Mouse (Mus musculus): ENCODE data around the gene Abca8a.

Gene Abca8a

DNA sequence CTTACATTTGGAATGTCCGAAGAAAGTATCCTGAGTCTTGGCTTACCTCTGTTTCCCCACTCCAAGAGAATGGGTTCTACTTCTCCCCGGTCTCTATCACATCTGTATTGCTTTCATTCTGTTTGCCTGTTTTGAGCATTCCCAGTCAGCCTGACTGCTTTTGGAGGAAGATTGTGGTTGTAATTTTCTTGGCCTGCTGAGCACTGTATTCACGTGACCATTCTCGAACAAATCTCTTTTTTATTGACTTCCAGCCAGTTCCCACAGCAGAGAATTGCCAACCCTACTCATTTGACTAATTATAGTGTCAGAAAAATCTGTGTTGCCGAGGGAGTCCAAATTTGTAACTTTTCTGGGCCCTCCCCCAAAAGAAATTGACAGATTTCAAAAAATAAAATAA, at the start of gene Abca8a:
Gene Abca8a (minus strand): TSS at position 121 of the 400 bp plus-strand sequence.
- DNase-seq (ENCODE audit: low read depth) = peak; percentile 68

DNA sequence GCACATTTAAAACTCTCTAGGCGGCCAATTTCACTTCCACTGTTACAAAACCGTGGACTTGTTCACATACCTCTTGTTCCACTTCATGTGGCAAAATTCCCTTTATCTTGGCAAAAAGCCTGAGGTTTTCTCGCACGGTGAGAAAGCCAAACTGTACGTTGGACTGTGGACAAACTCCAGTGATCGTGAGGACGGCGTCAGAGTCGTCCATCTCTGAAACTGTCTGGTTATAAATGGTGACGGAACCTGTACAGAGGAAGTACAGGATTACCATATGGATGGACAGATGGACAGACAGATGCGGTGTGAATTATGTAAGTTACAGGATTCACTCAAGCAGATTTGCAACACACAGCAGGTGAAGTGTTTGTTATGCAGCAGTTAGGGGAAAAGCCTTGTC, 49.6 kb upstream of the Abca8a start:
- no peak for DNase-seq (ENCODE audit: low read depth)

DNA sequence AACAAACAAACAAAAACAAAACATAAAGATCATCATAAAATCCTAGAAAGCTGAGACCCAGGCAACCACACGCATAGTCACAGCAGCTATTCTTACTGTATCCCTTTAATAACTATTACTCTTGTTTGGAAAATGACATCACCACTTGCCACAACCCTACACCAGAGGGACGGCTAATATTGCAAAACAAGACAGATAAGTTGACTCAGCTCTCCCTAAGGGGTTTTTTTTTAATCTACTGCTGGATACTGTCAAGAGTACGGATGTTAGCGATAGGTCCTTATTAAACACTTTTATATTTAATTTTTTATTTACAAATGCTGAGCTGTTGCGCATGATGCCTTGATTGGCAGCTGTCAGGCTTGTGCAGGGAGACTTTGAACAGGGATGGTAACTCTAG, 35.0 kb upstream of the Abca8a start:
- no peak for DNase-seq (ENCODE audit: low read depth)

DNA sequence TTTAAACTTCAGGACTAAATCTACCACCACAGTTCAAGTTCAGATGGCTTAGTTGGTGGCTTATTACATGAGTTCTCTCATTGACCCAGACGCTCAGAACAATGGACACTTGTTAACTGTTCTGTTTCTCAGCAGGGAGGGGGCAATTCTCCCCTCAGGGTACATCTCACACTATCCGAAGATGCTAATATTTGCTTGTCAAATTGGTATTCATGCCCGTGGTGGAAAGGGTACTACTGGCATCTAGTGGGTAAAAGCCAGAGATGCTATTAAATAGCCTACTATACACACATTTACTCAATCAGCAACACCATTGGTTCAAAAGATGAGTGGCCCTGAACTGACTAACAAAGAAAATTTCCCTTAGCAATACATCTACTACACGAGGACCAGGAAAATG, 15.4 kb upstream of the Abca8a start:
- no peak for DNase-seq (ENCODE audit: low read depth)

DNA sequence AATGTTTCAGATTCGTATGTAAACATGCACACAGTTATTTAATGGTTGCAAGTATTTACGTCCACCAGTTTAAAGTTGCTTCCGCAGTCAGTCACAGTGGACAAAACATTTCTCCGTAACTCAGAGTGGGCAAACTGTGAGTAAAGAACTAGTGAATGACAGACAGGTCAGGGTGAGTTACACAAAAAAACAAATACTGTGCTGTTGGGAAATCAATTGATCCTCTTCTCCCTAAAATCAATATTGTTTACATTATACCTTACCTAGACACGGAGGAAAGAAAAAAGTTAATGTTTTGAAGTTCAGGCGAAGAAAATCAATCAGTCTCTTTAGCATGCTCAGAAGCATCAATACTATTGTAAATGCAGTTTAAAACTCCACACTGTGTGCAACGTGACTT, 5.7 kb upstream of the Abca8a start:
- no peak for DNase-seq (ENCODE audit: low read depth)

DNA sequence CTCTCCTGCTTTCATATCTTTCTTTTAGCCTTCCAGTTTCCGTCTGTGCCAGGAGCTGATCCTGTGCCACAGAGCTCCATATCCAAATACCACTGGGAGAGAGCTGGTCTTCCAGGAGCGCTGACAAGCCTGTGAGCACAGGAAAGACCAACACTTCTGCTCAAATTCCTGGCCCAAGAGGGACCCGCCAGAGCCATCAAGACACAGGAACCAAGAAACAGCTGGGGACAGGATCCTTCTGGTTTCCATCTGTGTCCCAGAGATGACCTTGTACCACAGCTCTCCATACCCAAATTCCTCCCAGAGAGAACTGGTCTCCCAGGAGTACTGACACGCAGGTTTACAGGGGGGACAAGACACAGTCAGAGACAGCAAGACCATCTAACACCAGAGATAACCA, 3.1 kb upstream of the Abca8a start:
- DNase-seq (ENCODE audit: low read depth) = no peak

DNA sequence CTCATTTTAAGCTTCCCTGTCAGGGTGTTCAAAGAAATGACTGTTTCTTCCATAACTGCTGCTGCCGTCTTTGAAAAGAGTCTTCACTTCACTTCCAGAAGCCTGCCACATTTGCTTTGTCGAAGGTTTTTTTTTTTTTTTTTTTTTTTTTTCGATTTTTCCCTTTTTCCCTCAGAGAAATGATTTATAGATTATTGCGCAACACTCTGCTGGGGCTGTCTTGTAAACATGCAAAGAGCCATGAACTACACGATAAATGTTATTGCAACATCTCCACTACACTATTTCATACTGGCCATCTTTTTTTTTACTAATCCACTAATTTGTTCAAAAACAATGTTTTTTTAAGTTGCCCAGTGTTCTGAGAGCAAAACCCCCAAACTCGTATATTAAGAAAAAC, 1.7 kb upstream of the Abca8a start:
- DNase-seq (ENCODE audit: low read depth) = no peak

DNA sequence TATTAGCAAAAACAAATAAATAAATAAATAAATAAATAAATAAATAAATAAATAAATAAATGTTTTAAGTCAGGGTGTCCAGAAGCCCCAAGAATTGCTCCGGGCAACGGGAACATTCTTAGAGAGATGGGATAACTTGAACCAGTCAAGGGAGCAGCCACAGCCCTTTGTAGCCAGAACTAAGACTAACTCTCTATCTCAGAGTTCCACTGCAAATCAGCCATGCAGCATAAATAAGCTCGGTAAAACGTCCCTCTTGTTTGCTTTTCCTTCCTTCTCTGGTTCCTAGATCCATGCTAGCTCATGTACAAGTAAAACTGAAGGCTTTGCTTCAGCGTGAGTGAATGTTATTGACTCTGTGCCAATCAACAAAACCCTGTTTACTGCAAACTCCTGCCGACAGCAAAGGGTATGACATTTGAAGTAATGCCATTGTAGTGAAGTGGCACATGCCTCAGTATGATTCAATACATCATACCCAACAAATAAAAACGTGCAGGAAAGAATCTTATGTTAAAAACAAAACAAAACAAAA, 865 bp downstream of the Abca8a start:
- no peak for DNase-seq (ENCODE audit: low read depth)

DNA sequence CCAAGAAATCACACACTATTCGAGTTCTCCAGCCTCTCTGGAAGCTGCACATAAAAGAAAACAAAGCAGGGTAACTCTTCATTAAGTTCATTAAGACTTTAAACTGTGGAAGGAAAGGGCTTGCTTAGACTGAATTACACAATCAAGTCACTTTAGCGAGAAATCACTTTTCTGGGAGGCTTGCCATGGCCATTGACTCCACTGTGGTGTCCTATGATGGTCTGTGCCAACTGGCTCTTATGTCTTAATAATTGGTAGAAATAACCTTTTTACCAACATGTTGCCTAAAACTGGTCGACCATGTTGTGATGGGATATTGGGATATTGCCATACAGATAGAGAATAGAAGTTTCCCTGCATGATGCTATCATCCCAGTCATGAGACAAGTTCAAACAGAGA, 1.5 kb downstream of the Abca8a start:
- DNase-seq (ENCODE audit: low read depth) = no peak

DNA sequence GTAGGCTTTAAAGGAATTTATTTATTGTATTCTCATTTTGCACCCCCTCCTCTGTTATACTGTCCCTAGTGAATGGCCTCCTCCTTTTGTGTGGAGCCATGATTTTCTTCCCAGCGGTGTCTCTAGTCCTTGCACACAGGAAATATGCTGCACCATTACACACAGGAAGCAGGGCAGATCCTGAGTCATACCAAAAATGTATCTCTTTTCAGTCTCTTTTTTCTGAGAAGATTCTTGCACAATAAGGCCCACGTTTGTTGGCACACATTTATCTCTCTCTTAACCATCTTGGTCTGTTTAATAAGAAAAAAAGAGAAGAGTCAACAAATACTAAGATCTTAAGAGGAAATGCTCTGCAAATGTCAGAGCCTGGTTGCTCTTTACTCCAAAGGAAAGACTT, 4.5 kb downstream of the Abca8a start:
- no peak for DNase-seq (ENCODE audit: low read depth)

DNA sequence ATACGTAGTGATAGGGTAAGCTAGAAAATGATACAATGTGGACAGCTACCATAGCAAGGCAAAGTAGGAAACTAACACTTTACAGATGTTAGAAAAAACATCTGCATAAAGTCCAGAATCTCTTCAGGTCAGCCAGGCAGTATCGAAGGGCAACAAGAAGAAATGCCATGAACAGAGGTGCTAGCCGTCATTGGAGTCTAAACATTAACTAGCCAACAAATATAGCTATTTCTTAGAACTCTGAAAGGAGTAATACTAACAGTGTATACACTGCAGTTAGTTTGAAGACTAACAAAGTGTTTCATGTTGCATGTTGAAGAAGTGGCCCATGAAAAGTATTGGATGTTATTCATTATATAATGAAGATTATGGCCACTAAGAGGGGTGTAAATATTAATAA, 23.6 kb downstream of the Abca8a start:
- no peak for DNase-seq (ENCODE audit: low read depth)

DNA sequence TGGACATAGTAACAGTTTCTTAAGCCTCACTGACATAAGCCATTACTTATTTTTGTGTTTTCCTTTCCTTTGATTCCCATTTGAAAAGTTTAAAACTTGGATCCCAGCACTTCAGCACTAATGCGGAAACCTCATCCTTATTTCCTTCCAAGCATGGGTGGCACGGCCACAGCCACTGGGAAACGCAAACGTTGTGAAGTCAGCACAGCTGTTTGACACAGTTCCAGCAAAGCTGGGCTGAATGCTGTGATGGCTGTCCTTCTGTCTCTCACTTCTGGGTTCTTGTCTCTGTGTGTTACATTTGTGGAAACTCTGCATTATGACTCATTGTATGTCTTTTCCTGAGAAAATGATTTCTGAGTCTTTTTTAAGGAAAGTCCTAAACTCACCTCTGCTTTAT, 34.7 kb downstream of the Abca8a start:
- no peak for DNase-seq (ENCODE audit: low read depth)

DNA sequence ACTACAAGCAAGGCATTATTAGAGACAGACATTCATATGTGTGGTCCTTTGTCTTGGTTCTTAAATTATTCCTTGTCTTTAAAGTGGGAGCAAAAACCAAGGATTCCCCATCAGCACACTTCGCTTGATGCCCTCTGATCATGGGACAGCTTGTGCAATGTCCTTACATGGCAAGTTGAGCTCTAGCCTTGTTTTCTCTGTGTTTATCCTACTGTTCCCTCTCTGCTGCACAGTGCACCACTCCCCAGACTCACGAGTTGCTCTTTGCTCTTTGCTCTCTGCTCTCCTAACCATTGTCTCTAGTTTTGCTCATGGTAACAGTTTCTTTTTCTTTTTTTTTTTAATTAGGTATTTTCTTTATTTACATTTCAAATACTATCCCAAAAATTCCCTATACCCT, 35.7 kb downstream of the Abca8a start:
- DNase-seq (ENCODE audit: low read depth) = no peak

DNA sequence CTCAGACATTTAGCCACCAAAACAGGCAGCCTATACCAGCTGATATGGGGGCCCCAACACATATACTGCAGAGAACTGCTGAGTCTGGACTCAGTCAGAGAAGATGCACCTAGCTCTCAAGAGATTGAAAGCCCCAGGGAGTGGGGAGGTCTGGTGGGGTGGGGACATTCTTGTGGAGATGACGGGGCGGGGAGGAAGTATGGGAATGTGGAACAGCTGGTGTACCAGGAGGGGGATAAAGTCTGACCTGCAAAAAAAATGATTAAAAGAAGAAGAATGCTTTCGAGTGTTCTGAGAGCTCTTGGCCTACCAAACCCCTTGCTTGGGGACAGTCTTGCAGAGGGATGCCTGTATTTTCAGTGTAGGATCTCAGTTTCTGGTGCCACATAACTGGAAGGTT, 42.1 kb downstream of the Abca8a start:
- no peak for DNase-seq (ENCODE audit: low read depth)

DNA sequence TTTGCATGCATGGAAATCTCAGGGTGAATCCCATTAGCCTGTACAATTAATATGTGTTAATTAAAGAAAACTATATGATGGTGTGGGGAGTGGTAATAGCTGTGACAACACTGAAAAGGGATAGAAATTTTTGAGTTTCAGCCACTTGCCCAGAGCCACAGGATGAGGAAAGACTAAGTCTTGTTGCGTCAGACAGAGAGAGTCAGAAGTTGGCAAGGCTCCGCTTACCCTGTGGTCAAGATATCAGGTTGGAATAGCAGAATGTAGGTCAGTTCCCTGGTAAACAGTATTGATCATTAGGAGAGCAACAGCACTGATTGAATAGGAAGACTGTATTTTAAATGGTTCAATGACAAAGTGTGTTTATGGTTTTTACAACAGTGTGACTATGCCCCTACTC, 58.0 kb downstream of the Abca8a start:
- DNase-seq (ENCODE audit: low read depth) = peak; percentile 57

DNA sequence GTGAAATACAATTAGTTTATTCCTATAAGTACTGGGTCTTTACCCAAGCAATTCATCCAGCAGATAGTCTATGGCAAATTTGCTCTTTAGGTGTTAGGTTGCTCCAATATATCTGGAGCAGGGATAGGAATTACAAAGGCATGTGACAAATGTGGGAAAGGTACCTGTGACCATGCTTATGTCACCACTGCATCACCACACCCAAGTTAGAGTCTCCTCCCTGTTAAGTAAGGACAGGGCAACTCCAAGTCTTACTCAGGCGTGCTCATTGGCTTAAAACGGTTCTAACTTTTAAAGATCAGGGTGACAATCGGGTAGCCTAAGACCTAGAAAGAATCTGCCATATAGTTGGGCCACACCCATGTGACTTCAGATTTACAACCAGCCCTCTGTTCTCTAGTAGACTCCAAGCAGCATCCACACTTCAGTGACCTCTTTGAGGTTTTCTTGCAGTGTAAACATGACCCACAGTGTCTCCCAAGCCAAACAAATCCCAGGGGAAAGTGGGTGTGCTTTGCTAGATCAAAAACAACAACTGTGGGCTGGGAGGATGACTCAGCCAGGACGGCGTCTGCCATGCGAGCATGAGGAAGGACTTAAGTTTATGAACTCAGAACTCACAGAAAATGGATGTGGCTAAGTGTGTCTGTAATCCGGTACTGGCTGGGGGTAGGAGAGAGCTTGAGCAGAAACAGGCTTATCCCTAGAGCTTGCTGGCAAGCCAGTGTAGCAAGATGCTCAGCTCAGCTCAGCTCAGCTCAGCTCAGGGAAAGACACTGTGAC, 66.7 kb downstream of the Abca8a start:
- peak; percentile 74 for DNase-seq (ENCODE audit: low read depth)

DNA sequence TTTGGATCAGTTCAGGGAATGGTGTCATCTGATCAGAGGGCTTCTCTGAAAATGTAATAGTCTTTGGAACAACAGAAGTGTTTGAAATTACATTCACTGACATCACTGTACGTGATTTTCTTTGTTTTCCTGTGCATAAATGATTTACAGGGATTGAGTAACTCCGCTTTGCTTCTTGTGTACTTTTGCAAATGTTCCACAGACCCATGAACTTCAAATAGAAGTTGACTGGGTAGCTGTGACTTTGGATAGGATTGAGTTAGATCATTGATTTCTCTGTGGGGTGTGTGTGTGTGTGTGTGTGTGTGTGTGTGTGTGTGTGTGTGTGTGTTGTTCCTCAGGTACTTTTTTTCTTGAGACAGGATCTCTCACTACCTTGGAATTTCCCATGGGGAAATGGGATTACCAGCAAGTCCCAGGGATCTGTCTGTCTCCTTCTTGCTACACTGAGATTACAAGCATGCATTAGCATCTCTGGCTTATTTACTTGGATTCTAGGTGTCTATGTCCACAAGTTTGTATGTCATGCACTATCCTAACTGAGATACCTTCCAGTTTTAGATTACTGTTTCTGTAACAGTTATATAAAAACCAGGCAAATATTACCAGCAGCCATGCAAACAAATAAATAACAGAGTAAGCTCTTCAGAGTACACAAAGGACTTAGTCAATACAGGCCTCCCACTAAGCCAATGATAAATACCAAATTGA, 84.8 kb downstream of the Abca8a start:
- no peak for DNase-seq (ENCODE audit: low read depth)

DNA sequence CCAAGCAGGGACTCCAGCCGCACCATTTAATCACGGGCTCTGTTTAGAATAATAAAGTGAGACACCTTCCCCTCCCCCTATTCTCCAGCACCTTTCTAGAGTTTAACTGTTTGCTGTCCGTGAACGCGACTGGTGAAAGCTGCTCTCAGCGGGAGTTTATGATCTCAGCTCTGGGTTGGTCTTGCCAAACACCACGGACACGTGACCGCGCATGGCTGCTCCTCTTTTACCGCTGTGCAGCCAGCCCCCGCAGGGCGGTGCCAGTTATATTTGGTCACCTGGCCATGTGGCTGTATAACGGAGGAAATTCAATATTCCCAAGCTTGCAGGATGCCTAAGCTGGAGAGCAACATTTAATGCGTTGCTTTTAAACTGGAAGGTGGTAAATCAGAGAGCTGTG, 100.2 kb downstream of the Abca8a start, which contains the start of gene Abca8b:
Gene Abca8b (minus strand): TSS at position 222 of the 400 bp plus-strand sequence.
- DNase-seq (ENCODE audit: low read depth) = peak; percentile 64

DNA sequence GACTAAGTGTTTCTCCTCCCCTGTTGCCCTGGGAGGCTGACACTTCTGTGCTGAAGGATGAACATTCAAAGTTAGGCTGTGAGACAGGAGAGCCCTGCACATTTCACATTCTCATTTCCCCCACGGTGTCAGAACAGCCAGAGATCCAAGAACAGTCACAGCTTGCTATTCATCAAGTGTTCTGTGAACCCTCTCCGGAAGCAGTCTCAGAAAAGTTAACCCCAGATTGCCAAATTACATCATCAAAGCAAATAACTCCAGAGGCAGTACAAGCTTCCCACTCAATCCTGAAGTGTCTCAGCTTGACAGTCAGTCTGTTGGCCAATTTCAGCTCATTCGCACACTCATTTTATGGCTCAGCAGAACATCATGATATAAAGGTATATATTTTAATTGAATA, 100.8 kb downstream of the Abca8a start:
- no peak for DNase-seq (ENCODE audit: low read depth)

DNA sequence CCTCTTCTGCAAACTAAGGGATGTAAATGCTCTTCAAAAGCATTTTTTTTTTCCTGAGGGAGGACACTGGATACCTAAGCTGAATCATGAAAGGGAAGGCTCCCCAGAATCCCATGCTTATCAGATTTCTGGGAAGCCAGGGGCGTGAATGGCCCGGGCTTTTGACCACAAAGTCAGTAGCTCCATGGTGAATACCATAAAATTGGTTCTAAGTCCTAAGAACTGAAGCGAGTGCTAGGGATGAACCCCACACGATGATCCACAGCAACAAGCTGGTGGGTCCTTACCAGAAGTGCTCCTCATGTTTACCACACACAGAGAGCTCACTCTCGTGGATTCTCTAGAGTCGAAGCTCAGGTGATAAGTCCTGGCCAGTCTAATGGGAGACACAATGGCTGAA, 101.8 kb downstream of the Abca8a start:
- no peak for DNase-seq (ENCODE audit: low read depth)

DNA sequence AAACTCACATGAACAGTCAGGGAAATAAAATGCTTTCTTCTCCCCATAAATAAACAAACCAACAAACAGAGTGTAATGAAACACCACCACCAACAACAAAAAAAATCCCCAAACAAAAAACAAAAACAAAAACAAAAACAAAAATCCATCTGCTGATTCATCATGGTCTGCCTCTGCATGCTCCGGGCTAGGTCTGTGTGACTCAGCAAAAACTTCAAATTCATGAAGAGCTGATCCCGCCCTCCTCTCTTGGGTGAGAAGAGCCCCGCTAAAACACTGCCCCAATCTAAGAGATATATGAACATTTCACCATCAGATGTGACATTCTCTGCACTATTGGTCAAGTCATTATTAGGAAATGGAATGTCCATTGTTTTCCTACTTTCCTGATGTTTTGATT, 104.5 kb downstream of the Abca8a start:
- DNase-seq (ENCODE audit: low read depth) = peak; percentile 30

DNA sequence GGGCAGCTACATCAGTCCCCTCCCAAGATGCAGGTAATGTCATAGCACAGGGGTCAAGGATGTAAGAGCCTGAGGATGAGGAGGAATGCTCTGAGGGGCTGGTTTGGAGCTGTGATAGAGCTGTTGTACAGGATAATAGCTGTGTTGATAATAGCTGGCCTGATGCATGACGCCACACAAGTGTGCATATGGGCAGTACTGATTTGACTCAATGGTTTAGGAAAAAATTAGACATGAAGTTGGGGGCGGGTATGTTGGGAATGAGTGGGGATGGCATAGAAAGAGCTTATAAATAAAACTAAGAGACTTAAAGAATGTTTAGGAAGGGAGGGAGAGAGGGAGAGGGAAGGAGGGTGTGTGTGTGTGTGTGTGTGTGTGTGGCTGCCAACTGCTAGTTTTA, 105.5 kb downstream of the Abca8a start:
- no peak for DNase-seq (ENCODE audit: low read depth)

DNA sequence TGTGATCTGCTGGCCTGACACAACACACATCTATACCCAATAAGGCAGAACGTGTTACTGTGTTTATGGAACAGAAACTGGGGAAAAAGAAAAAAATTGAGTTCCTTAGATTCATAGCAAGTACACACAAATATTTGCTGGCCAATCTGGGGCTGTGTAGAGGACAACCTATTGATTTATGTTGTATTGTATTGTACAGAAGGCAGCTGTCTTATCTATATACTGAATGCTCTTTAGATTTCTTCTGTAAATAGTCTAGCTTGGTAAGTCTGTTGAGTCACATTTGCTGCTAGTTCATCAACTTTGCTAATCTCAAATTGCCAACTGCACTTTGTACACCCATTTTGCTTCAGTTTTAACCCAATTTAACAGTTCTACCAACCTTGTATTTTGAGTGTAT, 107.6 kb downstream of the Abca8a start:
- no peak for DNase-seq (ENCODE audit: low read depth)

All from fibroblast of lung, adult 2 months (primary cell).